Mouse (Mus musculus): ENCODE data around the gene Cdk19.

- TF ChIP-seq CTCF (IDR thresholded peaks at IDR 0.05; ENCODE audit: extremely low read depth, insufficient read length, insufficient replicate concordance, low read depth, low read length) (no peak), POLR2A (IDR thresholded peaks at IDR 0.05; ENCODE audit: low read depth, low read length) (no peak)
Observed at GRCm38 (mm10) chr10:40446088-40446604, 106.8 kb downstream of the Cdk19 start.
